Mouse (Mus musculus) neural tube, embryonic 15.5 days (tissue): ENCODE data around the gene Esf1. TPM values are rescaled to one million over a fixed set of nuclear protein-coding genes. Genes with fewer than 3 reads are reported as not detected.
A peak's percentile ranks its signal among the peaks of the same experiment; 100 is the strongest.
"Not testable (repeated sequence)": the region's sequence is repeated elsewhere in the genome, so short reads cannot be mapped to it uniquely, and the experiment has no call there.

Experiments
- ATAC-seq: fragments of 200-750 bp; cut with Nextera tagmentation; 2 replicates; pipeline ENCODE4 v1.8.0; 2017; ENCODE audit warnings: mild to moderate bottlenecking, moderate TSS enrichment, moderate library complexity; ENCODE audit not compliant: low FRiP score
- H3K27ac ChIP-seq: fragments of 300-500 bp; sonication (generic); replicated peaks from 2 replicates; pipeline ENCODE4 v1.5.1; 2015; ENCODE audit warnings: mild to moderate bottlenecking, inconsistent platforms
- H3K27me3 ChIP-seq: fragments of 300-500 bp; sonication (generic); replicated peaks from 2 replicates; pipeline ENCODE4 v1.6.1; 2015; ENCODE audit warnings: inconsistent platforms
- H3K36me3 ChIP-seq: fragments of 300-500 bp; sonication (generic); 2 replicates; pipeline ENCODE4 v1.6.1; 2015; ENCODE audit warnings: inconsistent platforms
- H3K4me1 ChIP-seq: fragments of 300-500 bp; sonication (generic); 2 replicates; pipeline ENCODE4 v1.6.1; 2015; ENCODE audit warnings: inconsistent platforms
- H3K4me2 ChIP-seq: fragments of 300-500 bp; sonication (generic); 2 replicates; pipeline ENCODE4 v1.6.1; 2015; ENCODE audit warnings: inconsistent platforms, mild to moderate bottlenecking, moderate library complexity
- H3K4me3 ChIP-seq: fragments of 300-500 bp; sonication (generic); replicated peaks from 2 replicates; pipeline ENCODE4 v1.5.1; 2015; ENCODE audit warnings: mild to moderate bottlenecking, inconsistent platforms
- H3K9ac ChIP-seq: fragments of 300-500 bp; sonication (generic); replicated peaks from 2 replicates; pipeline ENCODE4 v1.6.1; 2015; ENCODE audit warnings: mild to moderate bottlenecking, inconsistent platforms
- H3K9me3 ChIP-seq: fragments of 300-500 bp; sonication (generic); replicated peaks from 2 replicates; pipeline ENCODE4 v1.6.1; 2016; ENCODE audit warnings: inconsistent platforms
- WGBS: fragments of 180-500 bp; shearing (Covaris S2); methylation state at CpG from one replicate; pipeline ENCODE4 v1.1.7; 2015; ENCODE audit warnings: mixed read lengths; 5-methylcytosine and 5-hydroxymethylcytosine counted together
- polyA plus RNA-seq: library from polyadenylated mRNA; unstranded; fragments of >200 nt; fragmentation: Nextera tagmentation; extraction: Ambion mirVana; gene quantifications from 2 replicates; pipeline ENCODE4 v1.2.1, GENCODE M21; 2015

Esf1 gene
- polyA plus RNA-seq = 18.6 and 20.4 TPM in 2 replicates

- H3K27me3 ChIP-seq = no peaks in the 10 kb centered on the region
- H3K9me3 ChIP-seq = no peaks in the 10 kb centered on the region
- H3K27ac ChIP-seq = peak within 1 kb of the TSS; percentile 85
- peak within 1 kb of the TSS; percentile 91 for H3K4me3 ChIP-seq
- WGBS = under 1% methylated on average over 43 of the region's 43 CpGs
- peaks cover 18% of the 10 kb centered on the region for H3K36me3 ChIP-seq
- ATAC-seq = peak; percentile 99
- peak within 1 kb of the TSS; percentile 75 for H3K4me2 ChIP-seq
- peak within 1 kb of the TSS; percentile 92 for H3K9ac ChIP-seq
- H3K4me1 ChIP-seq = peaks cover 26% of the 10 kb centered on the region
Observed at GRCm38 (mm10) chr2:140170127-140170802, at the start of gene Esf1, which contains the start of gene Ndufaf5. Gene Esf1 (minus strand): TSS chr2:140170564. Gene Ndufaf5 (plus strand): TSS chr2:140170649.

- H3K4me3 ChIP-seq = no peak overlapping the region
- H3K36me3 ChIP-seq = no peaks in the 10 kb centered on the region
- H3K27ac ChIP-seq = no peak overlapping the region
- WGBS = 73% methylated on average over 1 of the region's 1 CpGs
- 0 out of 2 replicates have a peak, but pooled peaks cover 2% of the 10 kb centered on the region for H3K4me1 ChIP-seq
- ATAC-seq = no peak
- no peak overlapping the region for H3K4me2 ChIP-seq
- no peaks in the 10 kb centered on the region for H3K27me3 ChIP-seq
- no peaks in the 10 kb centered on the region for H3K9me3 ChIP-seq
- no peak overlapping the region for H3K9ac ChIP-seq
Observed at GRCm38 (mm10) chr2:140215965-140216364, 45.6 kb upstream of the Esf1 start.

GRCm38 (mm10) chr2:140215415-140215814, 45.1 kb upstream of the Esf1 start:
- no peak overlapping the region for H3K27ac ChIP-seq
- 54% methylated on average over 2 of the region's 2 CpGs for WGBS
- H3K4me1 ChIP-seq = 0 out of 2 replicates have a peak, but pooled peaks cover 2% of the 10 kb centered on the region
- H3K36me3 ChIP-seq = no peaks in the 10 kb centered on the region
- no peaks in the 10 kb centered on the region for H3K27me3 ChIP-seq
- H3K4me3 ChIP-seq = no peak overlapping the region
- ATAC-seq = 0 out of 2 replicates have a peak, but pooled peaks have one; percentile 38
- no peak overlapping the region for H3K9ac ChIP-seq
- H3K4me2 ChIP-seq = no peak overlapping the region
- no peaks in the 10 kb centered on the region for H3K9me3 ChIP-seq

- no peak overlapping the region for H3K4me2 ChIP-seq
- no peaks in the 10 kb centered on the region for H3K9me3 ChIP-seq
- H3K4me1 ChIP-seq = 0 out of 2 replicates have a peak, but pooled peaks cover 2% of the 10 kb centered on the region
- 96% methylated on average over 4 of the region's 4 CpGs for WGBS
- H3K27ac ChIP-seq = no peak overlapping the region
- ATAC-seq = no peak
- H3K27me3 ChIP-seq = no peaks in the 10 kb centered on the region
- no peaks in the 10 kb centered on the region for H3K36me3 ChIP-seq
- no peak overlapping the region for H3K4me3 ChIP-seq
- no peak overlapping the region for H3K9ac ChIP-seq
Observed at GRCm38 (mm10) chr2:140214519-140215027, 44.2 kb upstream of the Esf1 start.

GRCm38 (mm10) chr2:140203756-140204155, 33.4 kb upstream of the Esf1 start:
- Histone ChIP-seq H3K9ac (no peak overlapping the region), H3K36me3 (peaks cover 43% of the 10 kb centered on the region), H3K9me3 (no peaks in the 10 kb centered on the region), H3K27me3 (no peaks in the 10 kb centered on the region), H3K4me2 (no peak overlapping the region), H3K4me1 (no peaks in the 10 kb centered on the region), H3K27ac (no peak overlapping the region), H3K4me3 (no peak overlapping the region)
- 96% methylated on average over 7 of the region's 7 CpGs for WGBS
- ATAC-seq = no peak

GRCm38 (mm10) chr2:140202573-140202972, 32.2 kb upstream of the Esf1 start:
- H3K4me1 ChIP-seq = no peaks in the 10 kb centered on the region
- no peak for ATAC-seq

GRCm38 (mm10) chr2:140200713-140201112, 30.3 kb upstream of the Esf1 start:
- no peak overlapping the region for H3K4me3 ChIP-seq
- no peak overlapping the region for H3K9ac ChIP-seq
- no peaks in the 10 kb centered on the region for H3K9me3 ChIP-seq
- 79% methylated on average over 2 of the region's 2 CpGs for WGBS
- peaks cover 46% of the 10 kb centered on the region for H3K36me3 ChIP-seq
- H3K4me2 ChIP-seq = no peak overlapping the region
- H3K27ac ChIP-seq = no peak overlapping the region
- no peaks in the 10 kb centered on the region for H3K4me1 ChIP-seq
- no peak for ATAC-seq
- H3K27me3 ChIP-seq = no peaks in the 10 kb centered on the region

More at GRCm38 (mm10) chr2:140202573-140202972, 32.2 kb upstream of the Esf1 start:
- Histone ChIP-seq H3K4me3 (no peak overlapping the region), H3K9ac (no peak overlapping the region), H3K9me3 (no peaks in the 10 kb centered on the region), H3K4me2 (no peak overlapping the region), H3K27me3 (no peaks in the 10 kb centered on the region), H3K36me3 (peaks cover 48% of the 10 kb centered on the region), H3K27ac (no peak overlapping the region)
- 93% methylated on average over 5 of the region's 5 CpGs for WGBS

- H3K9me3 ChIP-seq, H3K27me3 ChIP-seq, ATAC-seq, H3K4me3 ChIP-seq, H3K4me2 ChIP-seq, H3K4me1 ChIP-seq, H3K27ac ChIP-seq, H3K9ac ChIP-seq: not testable (repeated sequence)
- 91% methylated on average over 3 of the region's 3 CpGs for WGBS
- H3K36me3 ChIP-seq = peaks cover 44% of the 10 kb centered on the region
Observed at GRCm38 (mm10) chr2:140185685-140186210, 15.4 kb upstream of the Esf1 start.

- ATAC-seq = peak; percentile 84
- Histone ChIP-seq H3K9me3 (no peaks in the 10 kb centered on the region), H3K4me2 (peak overlapping the region; percentile 75), H3K27ac (peak overlapping the region; percentile 85), H3K9ac (peak overlapping the region; percentile 92), H3K36me3 (peaks cover 17% of the 10 kb centered on the region), H3K27me3 (no peaks in the 10 kb centered on the region), H3K4me1 (peaks cover 26% of the 10 kb centered on the region), H3K4me3 (peak overlapping the region; percentile 91)
- 7% methylated on average over 28 of the region's 28 CpGs for WGBS
Observed at GRCm38 (mm10) chr2:140170803-140171553, 614 bp upstream of the Esf1 start.

- Histone ChIP-seq H3K9me3 (no peaks in the 10 kb centered on the region), H3K4me2 (no peak overlapping the region), H3K4me3 (no peak overlapping the region), H3K4me1 (peaks cover 26% of the 10 kb centered on the region), H3K9ac (no peak overlapping the region), H3K27ac (no peak overlapping the region), H3K27me3 (no peaks in the 10 kb centered on the region), H3K36me3 (peaks cover 21% of the 10 kb centered on the region)
- ATAC-seq = no peak
- 77% methylated on average over 1 of the region's 1 CpGs for WGBS
Observed at GRCm38 (mm10) chr2:140169057-140169456, 1.3 kb downstream of the Esf1 start.

- Histone ChIP-seq H3K9ac (no peak overlapping the region), H3K36me3 (peaks cover 33% of the 10 kb centered on the region), H3K4me1 (no peaks in the 10 kb centered on the region), H3K9me3 (no peaks in the 10 kb centered on the region), H3K27ac (no peak overlapping the region), H3K27me3 (no peaks in the 10 kb centered on the region), H3K4me3 (no peak overlapping the region), H3K4me2 (no peak overlapping the region)
- 95% methylated on average over 5 of the region's 5 CpGs for WGBS
- no peak for ATAC-seq
Observed at GRCm38 (mm10) chr2:140163351-140163854, 7.0 kb downstream of the Esf1 start.
